Mouse (Mus musculus) cortical plate, adult 2 months (tissue): ENCODE measurements around the gene Foxc1. TPM values are rescaled to one million over a fixed set of nuclear protein-coding genes. Genes with fewer than 3 reads are reported as not detected.

Source experiments
- H3K27ac ChIP-seq: fragments of 200-500 bp; 2 replicates; pipeline ENCODE4 v1.5.1; 2012; ENCODE audit warnings: low read length, control low read depth, inconsistent platforms; ENCODE audit not compliant: insufficient read depth
- H3K4me1 ChIP-seq: fragments of 200-500 bp; 2 replicates; pipeline ENCODE4 v1.6.1; 2011; ENCODE audit warnings: low read length; ENCODE audit not compliant: control insufficient read depth, insufficient read depth
- H3K4me3 ChIP-seq: fragments of 200-500 bp; 2 replicates; pipeline ENCODE4 v1.5.1; 2011; ENCODE audit warnings: mild to moderate bottlenecking, low read length, control low read depth; ENCODE audit not compliant: insufficient read depth
- CTCF ChIP-seq: fragments of 200-500 bp; IDR thresholded peaks from 2 replicates; pipeline ENCODE4 v1.5.1; 2011; ENCODE audit warnings: mild to moderate bottlenecking, control low read depth, low read length; ENCODE audit not compliant: insufficient read depth; ENCODE audit errors: extremely low read depth
- POLR2A ChIP-seq: fragments of 200-500 bp; IDR thresholded peaks from 2 replicates; pipeline ENCODE4 v1.6.1; 2011; ENCODE audit warnings: mild to moderate bottlenecking, low read length, control low read depth; ENCODE audit not compliant: insufficient read depth; ENCODE audit errors: extremely low read depth
- polyA plus RNA-seq: library from polyadenylated mRNA; depleted of rRNA; stranded (reverse); fragments of >200 nt; gene quantifications from 2 replicates; pipeline ENCODE4 v1.2.3, GENCODE M21; 2012

Gene Foxc1
- polyA plus RNA-seq, 1 experiment, result 2.8 TPM

DNA sequence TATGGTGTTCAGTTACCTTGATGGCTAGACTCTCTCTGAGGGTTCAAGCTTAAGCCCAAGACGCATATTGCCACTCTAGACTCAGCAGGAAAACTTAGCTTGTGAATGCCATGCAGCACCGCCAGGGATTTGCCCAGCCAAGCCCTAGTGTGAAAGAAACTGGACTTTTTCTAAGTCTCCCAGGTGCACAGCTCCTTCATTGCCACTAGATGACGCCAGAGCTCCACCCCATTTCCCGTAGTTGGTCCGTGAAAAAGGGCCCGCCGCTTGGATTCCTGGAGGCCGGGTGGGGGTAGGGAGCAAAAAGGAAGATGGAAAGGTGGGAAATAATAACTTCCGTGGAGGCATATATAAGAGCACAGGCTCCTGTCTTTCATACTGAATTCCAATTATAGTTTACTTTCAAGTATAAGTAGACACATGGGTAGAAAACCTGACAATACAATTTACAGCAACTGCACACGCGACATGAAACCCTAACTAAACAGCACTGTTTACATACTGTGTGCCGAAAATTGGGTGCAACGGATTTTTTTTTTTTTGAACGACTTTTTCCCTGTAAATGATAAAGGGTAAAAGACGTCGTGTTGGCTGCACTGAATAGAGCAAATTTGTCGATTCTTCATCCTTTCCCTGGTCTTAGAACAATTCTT lies 13.8 kb upstream of the Foxc1 start:
- Histone ChIP-seq H3K4me1 (no peaks in the 10 kb centered on the region), H3K27ac (no peak overlapping the region), H3K4me3 (no peak overlapping the region)
- no peak for TF ChIP-seq POLR2A
- TF ChIP-seq CTCF, result peak; percentile 95

DNA sequence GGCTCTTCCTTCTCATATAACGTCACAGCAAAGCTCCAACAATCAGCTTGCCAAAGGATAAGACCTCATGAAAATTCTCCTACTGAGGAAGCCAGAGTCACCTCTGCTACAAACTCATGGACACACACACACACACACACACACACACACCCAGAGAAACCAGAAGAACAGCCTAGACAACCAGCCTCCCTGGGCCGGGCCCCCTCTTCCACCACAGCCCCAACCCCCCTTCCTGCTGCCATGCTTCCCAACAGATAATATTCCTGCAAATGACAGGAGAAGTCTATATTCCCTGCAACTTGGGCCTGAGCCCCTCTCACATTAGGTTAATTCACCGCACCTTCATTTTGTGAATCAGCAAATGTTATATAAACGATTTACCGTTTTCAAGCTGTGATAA lies 13.3 kb upstream of the Foxc1 start:
- TF ChIP-seq CTCF (no peak), POLR2A (no peak)
- Histone ChIP-seq H3K27ac (no peak overlapping the region), H3K4me1 (no peaks in the 10 kb centered on the region)

DNA sequence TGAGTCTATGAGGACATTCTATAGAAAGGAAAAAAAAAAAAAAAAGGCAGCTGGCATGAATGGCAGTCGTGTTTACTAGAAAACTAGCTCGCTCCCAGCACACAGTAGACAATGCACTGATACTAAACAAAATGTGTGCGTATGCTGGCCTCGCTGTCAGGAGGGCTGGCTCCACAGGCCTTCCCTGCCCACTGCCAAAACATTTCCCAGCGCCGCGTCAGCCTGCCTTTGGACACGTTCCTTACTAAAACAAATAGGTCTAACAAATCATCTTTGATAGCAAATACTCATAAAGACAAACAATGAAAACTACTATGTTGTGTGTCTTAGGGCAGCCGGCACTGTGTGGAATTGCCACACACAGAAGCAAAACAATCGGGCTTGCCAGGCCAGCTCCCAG lies 9.1 kb upstream of the Foxc1 start:
- TF ChIP-seq CTCF (no peak), POLR2A (no peak)
- H3K27ac ChIP-seq, result no peak overlapping the region
- no peaks in the 10 kb centered on the region; the same call in 1 of the 2 replicates for H3K4me1 ChIP-seq
- no peak overlapping the region for H3K4me3 ChIP-seq

More for the DNA sequence above, 13.3 kb upstream of the Foxc1 start:
- H3K4me3 ChIP-seq, result no peak overlapping the region

DNA sequence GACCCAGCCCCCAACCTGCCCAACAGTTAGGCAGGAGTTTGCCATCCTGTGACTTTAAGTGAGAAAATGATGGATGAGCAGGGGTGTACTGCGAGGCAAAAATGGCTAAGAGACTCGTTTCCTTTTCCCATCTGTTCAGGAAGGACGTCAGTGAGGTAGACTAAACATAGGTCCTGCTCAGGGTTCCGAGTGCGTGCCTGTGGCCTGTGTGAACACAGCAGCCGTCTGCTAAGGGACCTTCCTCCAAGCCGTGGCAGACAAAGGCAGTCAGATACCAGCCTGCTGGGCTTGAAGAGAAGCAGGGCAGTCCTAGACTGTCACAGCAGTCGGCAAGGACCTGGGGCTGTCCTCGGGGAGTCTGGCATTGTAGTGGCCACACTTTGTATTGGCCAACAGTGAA lies 8.4 kb upstream of the Foxc1 start:
- no peak for TF ChIP-seq CTCF
- no peak for TF ChIP-seq POLR2A
- Histone ChIP-seq H3K4me3 (no peak overlapping the region), H3K27ac (no peak overlapping the region), H3K4me1 (no peaks in the 10 kb centered on the region; the same call in 1 of the 2 replicates)

DNA sequence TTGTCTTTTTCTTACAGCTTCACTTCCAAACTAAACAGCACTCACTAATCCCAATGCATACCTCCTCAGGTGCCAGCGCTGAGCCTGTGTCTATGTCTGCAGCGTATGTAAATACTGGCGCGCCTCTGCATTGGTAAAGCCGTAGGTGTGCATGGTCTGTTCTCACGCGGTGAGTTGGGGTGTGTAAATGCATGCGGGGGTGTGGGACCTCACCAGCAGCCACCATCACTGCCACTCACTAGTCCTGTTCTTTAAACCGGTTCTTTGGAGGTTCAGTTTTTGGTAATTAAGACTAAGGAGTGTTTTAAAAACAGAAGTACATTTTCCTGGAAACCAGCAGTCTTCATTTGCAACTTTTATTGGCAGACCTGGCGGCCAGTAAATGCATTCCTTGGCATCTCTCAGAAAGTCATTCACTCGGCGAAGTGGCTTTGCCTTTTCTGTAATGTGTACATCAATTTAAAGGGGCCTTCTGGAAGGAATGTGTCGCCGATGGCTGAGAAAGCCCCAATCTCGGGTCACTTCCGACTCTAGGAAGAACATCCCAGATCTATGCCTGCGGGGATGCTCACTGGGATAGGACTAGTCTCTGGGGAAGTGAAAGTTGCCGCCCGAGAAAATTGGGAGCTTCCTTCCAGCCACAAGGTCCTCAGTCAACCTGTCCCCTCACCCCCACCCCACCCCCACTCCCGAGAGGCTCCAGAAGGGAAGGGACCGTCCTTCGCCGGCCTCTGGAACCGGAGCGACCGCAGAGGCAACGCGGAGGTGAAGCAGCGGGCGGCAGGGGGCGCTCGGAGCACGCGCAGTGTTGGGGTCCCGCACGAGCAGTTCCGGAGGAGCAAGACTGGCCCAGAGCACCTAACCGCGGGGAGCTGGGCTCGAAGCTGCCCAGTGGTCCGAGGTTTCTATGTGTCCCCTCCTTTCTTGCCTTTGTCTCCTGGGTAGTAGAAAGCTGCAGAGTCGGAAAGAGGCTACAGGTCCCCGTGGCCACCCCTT lies 5.6 kb upstream of the Foxc1 start:
- no peaks in the 10 kb centered on the region; the same call in 1 of the 2 replicates for H3K4me1 ChIP-seq
- no peak overlapping the region for H3K27ac ChIP-seq
- H3K4me3 ChIP-seq, result peak overlapping the region; percentile 17
- TF ChIP-seq POLR2A, result no peak
- TF ChIP-seq CTCF, result peak; percentile 60

DNA sequence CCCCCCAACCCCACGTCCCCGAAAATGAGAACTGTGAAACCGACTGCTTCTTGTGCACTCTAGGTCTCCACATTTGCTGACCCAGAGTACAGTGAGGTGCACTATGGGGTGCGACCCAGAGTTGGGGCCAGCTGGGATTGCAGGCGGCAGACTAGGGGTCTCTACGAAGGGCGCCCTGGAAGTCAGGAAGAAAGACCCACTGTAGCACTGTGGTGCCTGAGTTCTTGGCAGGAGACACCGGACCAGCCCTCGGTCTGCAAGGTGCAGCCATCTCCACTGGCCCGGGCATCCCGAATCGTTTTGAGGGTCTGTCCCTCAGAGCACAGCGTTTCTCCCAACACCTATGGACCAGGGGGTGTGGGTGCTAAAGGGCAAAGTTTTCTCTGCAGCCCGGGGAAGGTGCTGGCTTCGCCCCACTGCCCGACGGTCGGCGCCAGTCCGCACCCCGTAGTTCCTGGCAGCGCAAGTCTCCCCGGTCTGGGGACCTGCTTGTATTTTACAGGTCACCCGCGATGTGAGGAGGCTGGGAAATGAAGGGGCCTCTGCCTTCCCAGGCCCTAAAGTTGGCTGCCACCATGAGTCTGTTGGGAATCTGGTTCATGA lies 4.6 kb upstream of the Foxc1 start:
- no peak overlapping the region for H3K27ac ChIP-seq
- TF ChIP-seq CTCF, result no peak
- no peak for TF ChIP-seq POLR2A
- no peak overlapping the region; the same call in 1 of the 2 replicates for H3K4me3 ChIP-seq
- H3K4me1 ChIP-seq, result no peaks in the 10 kb centered on the region; the same call in 1 of the 2 replicates

DNA sequence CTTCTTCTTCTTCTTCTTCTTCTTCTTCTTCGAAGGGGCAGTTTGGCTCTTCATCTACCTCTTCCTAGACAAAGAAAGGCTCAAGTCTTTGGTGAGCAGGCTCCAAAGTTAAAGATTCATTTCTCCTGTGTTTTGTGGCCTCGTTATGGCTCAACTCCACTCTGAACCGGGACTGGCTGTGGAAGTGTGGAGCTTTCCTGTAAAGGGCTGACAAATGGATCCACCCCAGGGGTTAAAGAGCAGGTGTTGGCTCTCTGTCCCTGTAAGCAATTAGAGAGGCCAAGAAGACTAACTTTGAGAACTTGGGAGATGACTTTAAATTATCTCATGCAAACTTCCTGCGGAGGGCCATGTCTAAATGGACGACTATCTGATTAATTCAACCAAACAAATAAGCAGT lies 4.0 kb upstream of the Foxc1 start:
- Histone ChIP-seq H3K4me1 (no peaks in the 10 kb centered on the region; the same call in 1 of the 2 replicates), H3K27ac (no peak overlapping the region), H3K4me3 (no peak overlapping the region)
- TF ChIP-seq POLR2A, result no peak
- no peak for TF ChIP-seq CTCF

DNA sequence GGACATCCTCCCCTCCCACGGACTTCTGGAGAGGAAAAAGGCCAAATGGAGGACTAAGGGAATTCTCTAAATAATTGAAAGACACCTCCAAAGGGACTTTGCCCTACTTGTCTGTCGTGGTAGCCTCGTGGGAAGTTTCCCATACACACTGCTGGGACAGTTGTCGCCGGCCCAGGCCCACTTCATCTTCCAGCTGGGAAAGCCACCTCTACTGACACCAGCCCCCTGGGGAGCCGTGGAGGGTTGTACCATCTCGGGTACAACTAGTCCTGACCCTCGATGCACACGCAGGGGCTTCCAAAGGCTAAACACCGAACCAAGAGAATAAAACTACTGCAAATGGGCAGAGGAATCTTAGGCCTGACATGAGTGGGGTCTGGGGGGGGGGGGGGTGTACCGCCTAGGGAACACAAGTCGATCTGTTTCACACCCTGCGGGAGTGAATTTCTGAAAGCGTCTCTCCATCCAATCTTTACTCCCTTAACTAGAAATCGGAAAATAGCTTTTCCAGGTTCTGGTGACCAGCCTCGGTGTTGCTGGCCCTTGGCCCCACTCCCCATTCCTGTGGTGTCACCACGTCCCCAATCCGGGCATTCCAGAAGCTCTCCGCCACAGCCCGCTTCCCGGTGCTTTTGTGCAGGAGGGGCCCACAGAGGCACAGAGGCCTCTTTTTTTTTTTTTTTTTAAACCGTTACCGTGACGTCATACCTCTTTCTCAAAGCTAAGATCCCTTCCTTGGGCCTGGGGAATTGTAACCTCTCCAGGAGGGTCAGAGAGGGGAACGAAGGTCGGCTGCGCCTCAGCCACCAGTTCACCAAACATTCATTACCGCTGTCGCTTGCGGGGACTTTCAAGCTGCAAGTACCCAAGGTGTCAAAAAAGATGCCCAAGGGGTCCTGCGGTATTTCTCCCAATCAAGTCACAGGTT lies 3.0 kb upstream of the Foxc1 start:
- Histone ChIP-seq H3K27ac (0 out of 2 replicates have a peak overlapping the region, but pooled peaks have one; percentile 22), H3K4me3 (no peak overlapping the region), H3K4me1 (no peaks in the 10 kb centered on the region; the same call in 1 of the 2 replicates)
- no peak for TF ChIP-seq CTCF
- no peak for TF ChIP-seq POLR2A
